Mouse (Mus musculus) heart, embryonic 14.5 days (tissue): ENCODE measurements at regions not wholly inside any gene's neighbourhood (a gene's known extent, or its start where the extent isn't known, plus 50 kb on each side); places are given as distances from the start of the nearest gene placed in this dataset.

Experiments used
- ATAC-seq: fragments of 200-750 bp; cut with Nextera tagmentation; 2 replicates; pipeline ENCODE4 v1.8.0; 2017; ENCODE audit warnings: low read depth, moderate TSS enrichment; ENCODE audit not compliant: insufficient number of reproducible peaks, insufficient read depth, low FRiP score
- H3K27ac ChIP-seq, 2 experiments: fragments of 200-500 bp in 1 of 2; fragments of 300-500 bp in 1 of 2; sonication (generic) in 1 of 2; replicated peaks in 1 of 2; 2 replicates each; pipeline ENCODE4 v1.5.1; 2012 to 2014; ENCODE audit warnings: low read depth in 2 of 2, low read length in 2 of 2, control low read depth in 1 of 2, mild to moderate bottlenecking in 1 of 2, mixed read lengths in 1 of 2; ENCODE audit not compliant: control insufficient read depth in 1 of 2, insufficient read depth in 1 of 2
- H3K27me3 ChIP-seq: fragments of 300-500 bp; sonication (generic); 2 replicates; pipeline ENCODE4 v1.6.1; 2014; ENCODE audit warnings: mild to moderate bottlenecking, low read length, control low read depth; ENCODE audit not compliant: control insufficient read depth, insufficient read depth
- H3K36me3 ChIP-seq: fragments of 300-500 bp; sonication (generic); 2 replicates; pipeline ENCODE4 v1.6.1; 2014; ENCODE audit warnings: mild to moderate bottlenecking, control low read depth, low read length, mixed read lengths; ENCODE audit not compliant: control insufficient read depth, insufficient read depth
- H3K4me1 ChIP-seq, 2 experiments: fragments of 200-500 bp in 1 of 2; fragments of 300-500 bp in 1 of 2; sonication (generic) in 1 of 2; 2 replicates each; pipeline ENCODE4 v1.6.1; 2012 to 2014; ENCODE audit warnings: low read length in 2 of 2, control low read depth in 1 of 2, mixed read lengths in 1 of 2; ENCODE audit not compliant: control insufficient read depth in 2 of 2, insufficient read depth in 2 of 2
- H3K4me2 ChIP-seq: fragments of 300-500 bp; sonication (generic); 2 replicates; pipeline ENCODE4 v1.6.1; 2014; ENCODE audit warnings: mild to moderate bottlenecking, low read length
- H3K4me3 ChIP-seq, 2 experiments: fragments of 200-500 bp in 1 of 2; fragments of 300-500 bp in 1 of 2; sonication (generic) in 1 of 2; 2 replicates each; pipeline ENCODE4 v1.5.1; 2012 to 2014; ENCODE audit warnings: low read length in 2 of 2, mild to moderate bottlenecking in 2 of 2, control low read depth in 1 of 2, low read depth in 1 of 2, moderate library complexity in 1 of 2; ENCODE audit not compliant: control insufficient read depth in 1 of 2, insufficient read depth in 1 of 2
- H3K9ac ChIP-seq: fragments of 300-500 bp; sonication (generic); 2 replicates; pipeline ENCODE4 v1.6.1; 2014; ENCODE audit warnings: mild to moderate bottlenecking, low read length
- H3K9me3 ChIP-seq: fragments of 300-500 bp; sonication (generic); 2 replicates; pipeline ENCODE4 v1.6.1; 2016; ENCODE audit warnings: low read length, control low read depth; ENCODE audit not compliant: control insufficient read depth
- WGBS: fragments of 180-500 bp; shearing (Covaris S2); extraction: QIAGEN DNeasy Blood & Tissue Kit; methylation state at CpG from one replicate; pipeline ENCODE4 v1.1.7; 2014; 5-methylcytosine and 5-hydroxymethylcytosine counted together

GRCm38 (mm10) chr3:34739693-34740092, 89.5 kb downstream of the Sox2 start:
- H3K4me2 ChIP-seq, result no peak overlapping the region
- no peaks in the 10 kb centered on the region for H3K9me3 ChIP-seq
- H3K36me3 ChIP-seq, result no peaks in the 10 kb centered on the region
- no peak overlapping the region for H3K27ac ChIP-seq
- no peaks in the 10 kb centered on the region for H3K27me3 ChIP-seq
- no peaks in the 10 kb centered on the region for H3K4me1 ChIP-seq
- H3K9ac ChIP-seq, result no peak overlapping the region
- H3K4me3 ChIP-seq, result no peak overlapping the region
- 82% methylated on average over 7 of the region's 7 CpGs for WGBS
- no peak for ATAC-seq

- Histone ChIP-seq H3K4me2 (no peak overlapping the region), H3K4me3 (no peak overlapping the region), H3K9ac (no peak overlapping the region), H3K36me3 (no peaks in the 10 kb centered on the region), H3K4me1 (no peaks in the 10 kb centered on the region), H3K9me3 (no peaks in the 10 kb centered on the region), H3K27me3 (no peaks in the 10 kb centered on the region), H3K27ac (no peak overlapping the region)
- ATAC-seq, result no peak
- 87% methylated on average over 9 of the region's 9 CpGs for WGBS
Observed at GRCm38 (mm10) chr3:34740110-34740509, 89.9 kb downstream of the Sox2 start.

DNA sequence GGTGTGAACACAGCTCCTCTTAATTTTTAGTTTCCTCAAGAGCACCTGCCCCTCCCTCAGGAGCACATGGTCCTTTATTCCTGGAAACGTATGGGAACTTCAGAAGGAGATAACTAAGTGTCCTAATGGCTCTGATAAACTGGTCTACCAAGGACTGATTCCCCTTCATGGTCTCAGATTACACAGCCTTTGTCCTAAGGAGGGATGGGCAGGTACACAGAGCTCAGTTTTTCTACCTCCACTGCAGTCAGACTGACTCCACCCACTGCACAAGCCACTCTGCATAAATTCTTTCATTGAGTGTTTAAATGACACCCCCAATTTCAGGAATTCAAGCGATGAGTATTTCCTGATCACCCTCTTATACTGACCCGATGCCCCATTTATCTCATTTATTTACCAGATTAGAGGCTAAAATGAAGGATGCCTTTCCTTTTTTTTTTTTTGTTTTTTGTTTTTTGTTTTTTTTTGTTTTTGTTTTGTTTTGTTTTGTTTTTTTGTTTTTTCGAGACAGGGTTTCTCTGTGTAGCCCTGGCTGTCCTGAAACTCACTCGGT, 95.1 kb downstream of the Sox2 start:
- Histone ChIP-seq H3K4me1 (no peaks in the 10 kb centered on the region), H3K9ac (no peak overlapping the region), H3K9me3 (no peaks in the 10 kb centered on the region), H3K27ac (no peak overlapping the region), H3K4me2 (no peak overlapping the region), H3K4me3 (no peak overlapping the region), H3K36me3 (no peaks in the 10 kb centered on the region), H3K27me3 (no peaks in the 10 kb centered on the region)
- no peak for ATAC-seq
- WGBS, result 66% methylated on average over 5 of the region's 5 CpGs

- ATAC-seq, result no peak
- WGBS, result 79% methylated on average over 10 of the region's 10 CpGs
- H3K9ac ChIP-seq, result no peak overlapping the region
- H3K27ac ChIP-seq, result no peak overlapping the region
- no peak overlapping the region for H3K4me2 ChIP-seq
- no peaks in the 10 kb centered on the region; the same call in 1 of the 2 replicates for H3K27me3 ChIP-seq
- H3K36me3 ChIP-seq, result no peaks in the 10 kb centered on the region
- H3K4me3 ChIP-seq, result no peak overlapping the region
- H3K4me1 ChIP-seq, result no peaks in the 10 kb centered on the region
- H3K9me3 ChIP-seq, result no peaks in the 10 kb centered on the region
Observed at GRCm38 (mm10) chr3:34747499-34748093, 97.4 kb downstream of the Sox2 start.

DNA sequence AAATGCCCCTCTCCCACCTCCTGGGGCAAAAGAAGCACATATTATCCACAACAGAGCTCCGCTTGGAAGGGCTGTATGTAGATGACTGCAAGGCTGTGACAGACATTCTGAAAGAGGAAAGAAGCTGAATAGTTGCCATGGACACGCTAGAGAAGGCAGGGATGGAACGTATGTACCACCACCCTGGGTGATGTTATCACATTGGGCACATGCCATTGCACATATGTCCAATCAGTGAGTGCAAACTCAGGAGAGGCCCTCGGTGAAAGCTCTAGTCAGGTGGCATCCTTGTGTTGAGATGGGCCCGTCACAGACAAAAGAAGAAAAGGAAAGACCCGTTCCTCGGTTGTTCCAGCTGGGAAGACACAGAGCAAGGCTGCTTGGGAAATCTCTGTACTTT, 99.8 kb downstream of the Sox2 start:
- no peaks in the 10 kb centered on the region for H3K4me1 ChIP-seq
- no peak overlapping the region for H3K4me2 ChIP-seq
- no peak overlapping the region for H3K9ac ChIP-seq
- no peaks in the 10 kb centered on the region for H3K36me3 ChIP-seq
- no peaks in the 10 kb centered on the region; the same call in 1 of the 2 replicates for H3K27me3 ChIP-seq
- 79% methylated on average over 7 of the region's 7 CpGs for whole genome bisulfite sequencing
- ATAC-seq, result no peak
- no peak overlapping the region for H3K4me3 ChIP-seq
- H3K27ac ChIP-seq, result no peak overlapping the region
- no peaks in the 10 kb centered on the region for H3K9me3 ChIP-seq

GRCm38 (mm10) chr3:34751551-34751950, 101.3 kb downstream of the Sox2 start:
- H3K4me3 ChIP-seq, result no peak overlapping the region
- H3K27me3 ChIP-seq, result no peaks in the 10 kb centered on the region; the same call in 1 of the 2 replicates
- H3K4me1 ChIP-seq, result no peaks in the 10 kb centered on the region
- H3K9me3 ChIP-seq, result no peaks in the 10 kb centered on the region
- H3K9ac ChIP-seq, result no peak overlapping the region
- ATAC-seq, result no peak
- 70% methylated on average over 5 of the region's 5 CpGs for WGBS
- H3K36me3 ChIP-seq, result no peaks in the 10 kb centered on the region
- H3K27ac ChIP-seq, result no peak overlapping the region
- H3K4me2 ChIP-seq, result no peak overlapping the region

DNA sequence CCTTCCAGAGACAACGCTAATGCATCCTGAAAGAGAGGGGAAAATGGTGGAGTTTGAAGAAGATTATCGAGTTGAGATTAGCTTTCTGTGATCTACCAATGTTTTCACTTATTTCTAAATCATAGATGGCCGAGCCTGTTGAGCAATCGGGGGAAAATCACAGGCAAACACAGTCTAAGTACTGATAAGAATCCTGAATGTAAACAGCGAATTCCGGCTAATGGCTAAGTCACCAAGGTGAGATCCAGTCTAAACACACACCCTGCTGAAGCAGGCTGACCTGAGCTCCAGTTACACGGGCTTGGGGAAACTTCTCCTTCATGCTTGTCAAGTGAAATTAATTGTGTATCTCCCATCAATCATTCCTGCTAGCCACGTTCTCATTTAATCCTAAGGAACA, 103.4 kb downstream of the Sox2 start:
- no peak for ATAC-seq
- Histone ChIP-seq H3K4me2 (no peak overlapping the region), H3K9me3 (no peaks in the 10 kb centered on the region), H3K36me3 (no peaks in the 10 kb centered on the region), H3K27ac (no peak overlapping the region), H3K4me1 (no peaks in the 10 kb centered on the region), H3K9ac (no peak overlapping the region), H3K27me3 (no peaks in the 10 kb centered on the region; the same call in 1 of the 2 replicates), H3K4me3 (no peak overlapping the region)
- WGBS, result 37% methylated on average over 8 of the region's 8 CpGs

GRCm38 (mm10) chr3:34754781-34755180, 104.6 kb downstream of the Sox2 start:
- H3K4me3 ChIP-seq, result no peak overlapping the region
- H3K27me3 ChIP-seq, result no peaks in the 10 kb centered on the region; the same call in 1 of the 2 replicates
- H3K27ac ChIP-seq, result no peak overlapping the region
- no peak overlapping the region for H3K9ac ChIP-seq
- H3K4me1 ChIP-seq, result no peaks in the 10 kb centered on the region
- no peaks in the 10 kb centered on the region for H3K9me3 ChIP-seq
- H3K36me3 ChIP-seq, result no peaks in the 10 kb centered on the region
- H3K4me2 ChIP-seq, result no peak overlapping the region
- whole genome bisulfite sequencing, result 94% methylated on average over 6 of the region's 6 CpGs
- no peak for ATAC-seq
